Mouse (Mus musculus) C2C12 (cell line): Measurements from ENCODE around the gene Ube2i.

Experiments used
- CEBPB ChIP-seq: IDR thresholded peaks from one replicate; pipeline ENCODE4 v1.6.1; 2011; ENCODE audit warnings: low read depth, mild to moderate bottlenecking, control low read depth, moderate library complexity
- CTCF ChIP-seq: IDR thresholded peaks from one replicate; pipeline ENCODE4 v1.5.1; 2011; ENCODE audit not compliant: control insufficient read depth, insufficient read depth, insufficient read length
- MAX ChIP-seq: IDR thresholded peaks from one replicate; pipeline ENCODE4 v1.6.1; 2011; ENCODE audit warnings: mild to moderate bottlenecking, control low read depth
- MYOD1 ChIP-seq: IDR thresholded peaks from one replicate; pipeline ENCODE4 v1.6.1; 2011; ENCODE audit warnings: low read depth; ENCODE audit not compliant: control insufficient read depth, insufficient read length
- MYOG ChIP-seq: IDR thresholded peaks from one replicate; pipeline ENCODE4 v1.6.1; 2011; ENCODE audit not compliant: control insufficient read depth, insufficient read length; ENCODE audit errors: extremely low read depth
- USF1 ChIP-seq: IDR thresholded peaks from one replicate; pipeline ENCODE4 v1.6.1; 2011; ENCODE audit warnings: low read depth, mild to moderate bottlenecking, control low read depth, moderate library complexity

GRCm38 (mm10) chr17:25218967-25219366 is 55.5 kb downstream of the Ube2i start:
- no peak for TF ChIP-seq CTCF
- TF ChIP-seq MYOG: no peak
- TF ChIP-seq USF1: no peak
- TF ChIP-seq MYOD1: no peak
- no peak for TF ChIP-seq MAX
- TF ChIP-seq CEBPB: no peak
